Mouse (Mus musculus) lung, adult 2 months (tissue): ENCODE data around the gene Vav3.

ENCODE experiments used
- CTCF ChIP-seq: fragments of 200-500 bp; IDR thresholded peaks from 2 replicates; pipeline ENCODE4 v1.5.1; 2011; ENCODE audit warnings: mild to moderate bottlenecking, low read length, control low read depth; ENCODE audit not compliant: insufficient read depth
- POLR2A ChIP-seq: fragments of 200-500 bp; IDR thresholded peaks from 2 replicates; pipeline ENCODE4 v1.6.1; 2011; ENCODE audit warnings: low read depth, mild to moderate bottlenecking, control low read depth, low read length, borderline replicate concordance; ENCODE audit errors: extremely low read depth

DNA sequence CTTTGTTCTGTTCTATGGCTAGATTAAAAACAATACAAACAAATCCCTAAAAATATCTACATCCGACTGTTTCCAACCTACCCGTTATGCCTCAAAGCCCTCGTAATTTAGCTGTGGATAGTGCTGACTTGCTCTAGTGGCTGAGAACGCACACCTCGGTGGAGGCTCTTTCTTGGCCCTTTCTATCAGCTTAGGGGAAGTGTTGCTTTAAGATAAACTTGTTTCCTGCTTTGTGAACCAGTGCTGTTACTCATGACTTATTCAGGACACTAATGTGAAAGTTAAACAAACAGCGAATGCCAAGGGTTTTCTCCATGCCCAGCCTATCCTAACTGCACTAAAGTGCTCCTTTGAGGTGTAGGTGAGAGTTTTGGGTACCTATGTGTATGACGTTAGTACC is 221.3 kb downstream of the Vav3 start:
- TF ChIP-seq CTCF, result no peak
- no peak for TF ChIP-seq POLR2A
